Mouse (Mus musculus) neural tube, embryonic 15.5 days (tissue): Measurements from ENCODE around the gene Thra. TPM values are rescaled to one million over a fixed set of nuclear protein-coding genes. Genes with fewer than 3 reads are reported as not detected.

ENCODE experiments used
- ATAC-seq: fragments of 200-750 bp; cut with Nextera tagmentation; 2 replicates; pipeline ENCODE4 v1.8.0; 2017; ENCODE audit warnings: mild to moderate bottlenecking, moderate TSS enrichment, moderate library complexity; ENCODE audit not compliant: low FRiP score
- H3K27ac ChIP-seq: fragments of 300-500 bp; sonication (generic); replicated peaks from 2 replicates; pipeline ENCODE4 v1.5.1; 2015; ENCODE audit warnings: mild to moderate bottlenecking, inconsistent platforms
- H3K27me3 ChIP-seq: fragments of 300-500 bp; sonication (generic); replicated peaks from 2 replicates; pipeline ENCODE4 v1.6.1; 2015; ENCODE audit warnings: inconsistent platforms
- H3K36me3 ChIP-seq: fragments of 300-500 bp; sonication (generic); 2 replicates; pipeline ENCODE4 v1.6.1; 2015; ENCODE audit warnings: inconsistent platforms
- H3K4me1 ChIP-seq: fragments of 300-500 bp; sonication (generic); 2 replicates; pipeline ENCODE4 v1.6.1; 2015; ENCODE audit warnings: inconsistent platforms
- H3K4me2 ChIP-seq: fragments of 300-500 bp; sonication (generic); 2 replicates; pipeline ENCODE4 v1.6.1; 2015; ENCODE audit warnings: inconsistent platforms, mild to moderate bottlenecking, moderate library complexity
- H3K4me3 ChIP-seq: fragments of 300-500 bp; sonication (generic); replicated peaks from 2 replicates; pipeline ENCODE4 v1.5.1; 2015; ENCODE audit warnings: mild to moderate bottlenecking, inconsistent platforms
- H3K9ac ChIP-seq: fragments of 300-500 bp; sonication (generic); replicated peaks from 2 replicates; pipeline ENCODE4 v1.6.1; 2015; ENCODE audit warnings: mild to moderate bottlenecking, inconsistent platforms
- H3K9me3 ChIP-seq: fragments of 300-500 bp; sonication (generic); replicated peaks from 2 replicates; pipeline ENCODE4 v1.6.1; 2016; ENCODE audit warnings: inconsistent platforms
- WGBS: fragments of 180-500 bp; shearing (Covaris S2); methylation state at CpG from one replicate; pipeline ENCODE4 v1.1.7; 2015; ENCODE audit warnings: mixed read lengths; 5-methylcytosine and 5-hydroxymethylcytosine counted together
- polyA plus RNA-seq: library from polyadenylated mRNA; unstranded; fragments of >200 nt; fragmentation: Nextera tagmentation; extraction: Ambion mirVana; gene quantifications from 2 replicates; pipeline ENCODE4 v1.2.1, GENCODE M21; 2015

Thra gene
- polyA plus RNA-seq, 1 experiment from 2014 or later, result 125 TPM

- ATAC-seq, result no peak
- H3K9me3 ChIP-seq, result no peaks in the 10 kb centered on the region
- no peak overlapping the region for H3K4me3 ChIP-seq
- H3K4me2 ChIP-seq, result no peak overlapping the region
- peaks cover 68% of the 10 kb centered on the region for H3K4me1 ChIP-seq
- no peak overlapping the region for H3K9ac ChIP-seq
- peaks cover 38% of the 10 kb centered on the region for H3K36me3 ChIP-seq
- 90% methylated on average over 25 of the region's 25 CpGs for WGBS
- no peaks in the 10 kb centered on the region for H3K27me3 ChIP-seq
- H3K27ac ChIP-seq, result peak overlapping the region; percentile 82
Measured at GRCm38 (mm10) chr11:98769007-98769954, 28.8 kb downstream of the Thra start.

GRCm38 (mm10) chr11:98770096-98770975 is 29.9 kb downstream of the Thra start:
- H3K27me3 ChIP-seq, result no peaks in the 10 kb centered on the region
- H3K36me3 ChIP-seq, result peaks cover 29% of the 10 kb centered on the region
- no peaks in the 10 kb centered on the region for H3K9me3 ChIP-seq
- H3K9ac ChIP-seq, result no peak overlapping the region
- WGBS, result 92% methylated on average over 26 of the region's 26 CpGs
- H3K27ac ChIP-seq, result no peak overlapping the region
- ATAC-seq, result no peak
- H3K4me1 ChIP-seq, result peaks cover 74% of the 10 kb centered on the region
- H3K4me3 ChIP-seq, result no peak overlapping the region
- H3K4me2 ChIP-seq, result no peak overlapping the region

- H3K27ac ChIP-seq, result no peak overlapping the region
- H3K4me1 ChIP-seq, result peaks cover 74% of the 10 kb centered on the region
- no peak overlapping the region for H3K4me2 ChIP-seq
- no peak overlapping the region for H3K4me3 ChIP-seq
- H3K27me3 ChIP-seq, result no peaks in the 10 kb centered on the region
- no peaks in the 10 kb centered on the region for H3K9me3 ChIP-seq
- no peak for ATAC-seq
- 95% methylated on average over 18 of the region's 18 CpGs for WGBS
- peaks cover 29% of the 10 kb centered on the region for H3K36me3 ChIP-seq
- H3K9ac ChIP-seq, result no peak overlapping the region
Measured at GRCm38 (mm10) chr11:98771131-98771530, 30.7 kb downstream of the Thra start.

GRCm38 (mm10) chr11:98771844-98772525 is 31.5 kb downstream of the Thra start:
- no peak for ATAC-seq
- peaks cover 29% of the 10 kb centered on the region for H3K36me3 ChIP-seq
- H3K4me3 ChIP-seq, result no peak overlapping the region
- no peaks in the 10 kb centered on the region for H3K27me3 ChIP-seq
- H3K4me1 ChIP-seq, result peaks cover 74% of the 10 kb centered on the region
- no peaks in the 10 kb centered on the region for H3K9me3 ChIP-seq
- H3K4me2 ChIP-seq, result no peak overlapping the region
- no peak overlapping the region for H3K27ac ChIP-seq
- WGBS, result 91% methylated on average over 11 of the region's 11 CpGs
- no peak overlapping the region for H3K9ac ChIP-seq

- no peaks in the 10 kb centered on the region for H3K9me3 ChIP-seq
- ATAC-seq, result no peak
- H3K27ac ChIP-seq, result no peak overlapping the region
- peak overlapping the region; percentile 96 for H3K4me2 ChIP-seq
- H3K36me3 ChIP-seq, result peaks cover 29% of the 10 kb centered on the region
- no peaks in the 10 kb centered on the region for H3K27me3 ChIP-seq
- peaks cover 71% of the 10 kb centered on the region for H3K4me1 ChIP-seq
- 76% methylated on average over 8 of the region's 8 CpGs for WGBS
- no peak overlapping the region for H3K9ac ChIP-seq
- no peak overlapping the region for H3K4me3 ChIP-seq
Measured at GRCm38 (mm10) chr11:98772667-98773171, 32.3 kb downstream of the Thra start.

GRCm38 (mm10) chr11:98773635-98774295 is 33.3 kb downstream of the Thra start:
- H3K36me3 ChIP-seq, result peaks cover 24% of the 10 kb centered on the region
- H3K27ac ChIP-seq, result peak overlapping the region; percentile 76; the same call in 1 of the 2 replicates
- peaks cover 60% of the 10 kb centered on the region for H3K4me1 ChIP-seq
- H3K4me2 ChIP-seq, result peak overlapping the region; percentile 96
- H3K9me3 ChIP-seq, result no peaks in the 10 kb centered on the region
- H3K27me3 ChIP-seq, result no peaks in the 10 kb centered on the region
- H3K9ac ChIP-seq, result peak overlapping the region; percentile 61
- peak overlapping the region; percentile 47 for H3K4me3 ChIP-seq
- WGBS, result under 1% methylated on average over 37 of the region's 37 CpGs
- ATAC-seq, result peak; percentile 54

GRCm38 (mm10) chr11:98774582-98775347 is 34.3 kb downstream of the Thra start, which contains the start of gene Nr1d1:
TSS of gene Nr1d1 (minus strand) at chr11:98775333.
- H3K4me1 ChIP-seq, result peaks cover 57% of the 10 kb centered on the region
- no peaks in the 10 kb centered on the region for H3K9me3 ChIP-seq
- no peaks in the 10 kb centered on the region for H3K27me3 ChIP-seq
- H3K27ac ChIP-seq, result peak within 1 kb of the TSS; percentile 78
- H3K4me3 ChIP-seq, result peak within 1 kb of the TSS; percentile 47
- H3K36me3 ChIP-seq, result peaks cover 14% of the 10 kb centered on the region
- peak within 1 kb of the TSS; percentile 61 for H3K9ac ChIP-seq
- peak within 1 kb of the TSS; percentile 96 for H3K4me2 ChIP-seq
- peak; percentile 27; the same call in 1 of the 2 replicates for ATAC-seq
- under 1% methylated on average over 22 of the region's 22 CpGs for WGBS

GRCm38 (mm10) chr11:98775348-98776051 is 35.1 kb downstream of the Thra start:
- no peaks in the 10 kb centered on the region for H3K27me3 ChIP-seq
- peak overlapping the region; percentile 96 for H3K4me2 ChIP-seq
- peaks cover 6% of the 10 kb centered on the region for H3K36me3 ChIP-seq
- peak overlapping the region; percentile 47 for H3K4me3 ChIP-seq
- WGBS, result 5% methylated on average over 15 of the region's 15 CpGs
- peak overlapping the region; percentile 61 for H3K9ac ChIP-seq
- ATAC-seq, result peak; percentile 84
- H3K9me3 ChIP-seq, result no peaks in the 10 kb centered on the region
- peak overlapping the region; percentile 78 for H3K27ac ChIP-seq
- H3K4me1 ChIP-seq, result peaks cover 57% of the 10 kb centered on the region

- peak overlapping the region; percentile 78 for H3K27ac ChIP-seq
- no peak; the same call in 1 of the 2 replicates for ATAC-seq
- WGBS, result 39% methylated on average over 12 of the region's 12 CpGs
- no peak overlapping the region for H3K9ac ChIP-seq
- peak overlapping the region; percentile 96 for H3K4me2 ChIP-seq
- no peaks in the 10 kb centered on the region for H3K27me3 ChIP-seq
- H3K4me3 ChIP-seq, result no peak overlapping the region
- H3K9me3 ChIP-seq, result no peaks in the 10 kb centered on the region
- H3K4me1 ChIP-seq, result peaks cover 57% of the 10 kb centered on the region
- peaks cover 3% of the 10 kb centered on the region; the same call in 1 of the 2 replicates for H3K36me3 ChIP-seq
Measured at GRCm38 (mm10) chr11:98776052-98776764, 35.8 kb downstream of the Thra start.
